Mouse (Mus musculus) lung, postnatal 0 days (tissue): ENCODE measurements at regions not wholly inside any gene's neighbourhood (a gene's known extent, or its start where the extent isn't known, plus 50 kb on each side); places are given as distances from the start of the nearest gene placed in this dataset.

Experiments
- ATAC-seq: fragments of 200-750 bp; cut with Nextera tagmentation; 2 replicates; pipeline ENCODE4 v1.8.0; 2017; ENCODE audit warnings: moderate library complexity
- DNase-seq: peaks from one replicate; pipeline ENCODE4 v3.0.0-alpha.2; 2016; ENCODE audit warnings: low spot score
- H3K27ac ChIP-seq: fragments of 300-500 bp; sonication (generic); 2 replicates; pipeline ENCODE4 v1.5.1; 2014; ENCODE audit warnings: antibody characterized with exemption, mild to moderate bottlenecking, low read length, mixed read lengths
- H3K27me3 ChIP-seq: fragments of 300-500 bp; sonication (generic); replicated peaks from 2 replicates; pipeline ENCODE4 v1.6.1; 2014; ENCODE audit warnings: low read length, mixed read lengths; ENCODE audit not compliant: insufficient read depth
- H3K36me3 ChIP-seq: fragments of 300-500 bp; sonication (generic); 2 replicates; pipeline ENCODE4 v1.6.1; 2014; ENCODE audit warnings: low read length, mixed read lengths; ENCODE audit not compliant: insufficient read depth
- H3K4me1 ChIP-seq: fragments of 300-500 bp; sonication (generic); 2 replicates; pipeline ENCODE4 v1.6.1; 2014; ENCODE audit warnings: antibody characterized with exemption, low read depth, low read length, mixed read lengths; ENCODE audit not compliant: insufficient read depth
- H3K4me2 ChIP-seq: fragments of 300-500 bp; sonication (generic); replicated peaks from 2 replicates; pipeline ENCODE4 v1.6.1; 2014; ENCODE audit warnings: low read depth, mild to moderate bottlenecking, low read length, moderate library complexity, mixed read lengths
- H3K4me3 ChIP-seq: fragments of 300-500 bp; sonication (generic); 2 replicates; pipeline ENCODE4 v1.5.1; 2014; ENCODE audit warnings: low read depth, low read length
- H3K9ac ChIP-seq: fragments of 300-500 bp; sonication (generic); replicated peaks from 2 replicates; pipeline ENCODE4 v1.6.1; 2014; ENCODE audit warnings: low read depth, mild to moderate bottlenecking
- H3K9me3 ChIP-seq: fragments of 300-500 bp; sonication (generic); 2 replicates; pipeline ENCODE4 v1.6.1; 2016; ENCODE audit warnings: low read length, mixed read lengths
- CTCF ChIP-seq: IDR thresholded peaks from 2 replicates; pipeline ENCODE4 v1.5.1; 2016; ENCODE audit warnings: antibody characterized with exemption, mild to moderate bottlenecking
- EP300 ChIP-seq: IDR thresholded peaks from 2 replicates; pipeline ENCODE4 v1.6.1; 2016; ENCODE audit warnings: antibody characterized with exemption, mild to moderate bottlenecking, control low read depth
- WGBS: fragments of 180-500 bp; shearing (Covaris S2); extraction: QIAGEN DNeasy Blood & Tissue Kit; methylation state at CpG from one replicate; pipeline ENCODE4 v1.1.7; 2014; 5-methylcytosine and 5-hydroxymethylcytosine counted together

- no peaks in the 10 kb centered on the region for H3K36me3 ChIP-seq
- ATAC-seq (peak; percentile 56), DNase-seq (peak; percentile 64)
- no peak overlapping the region for H3K4me2 ChIP-seq
- H3K9ac ChIP-seq: no peak overlapping the region
- H3K4me1 ChIP-seq: no peaks in the 10 kb centered on the region
- no peak overlapping the region for H3K4me3 ChIP-seq
- TF ChIP-seq EP300 (0 out of 2 replicates have a peak, but pooled peaks have one; percentile 31), CTCF (no peak)
- H3K9me3 ChIP-seq: no peaks in the 10 kb centered on the region
- WGBS: 53% methylated on average over 4 of the region's 4 CpGs
- no peaks in the 10 kb centered on the region for H3K27me3 ChIP-seq
- H3K27ac ChIP-seq: no peak overlapping the region
These were observed 67.2 kb upstream of the Adgrl3 start for GRCm38 (mm10) chr5:80952600-80953218.
